Mouse (Mus musculus): Measurements from ENCODE around the gene Sox2. TPM values are rescaled to one million over a fixed set of nuclear protein-coding genes. Genes with fewer than 3 reads are reported as not detected.

Gene Sox2
- total RNA-seq, 4 experiments from 2014 or later: 38.6 to 47.2 (median 43.5) TPM

DNA sequence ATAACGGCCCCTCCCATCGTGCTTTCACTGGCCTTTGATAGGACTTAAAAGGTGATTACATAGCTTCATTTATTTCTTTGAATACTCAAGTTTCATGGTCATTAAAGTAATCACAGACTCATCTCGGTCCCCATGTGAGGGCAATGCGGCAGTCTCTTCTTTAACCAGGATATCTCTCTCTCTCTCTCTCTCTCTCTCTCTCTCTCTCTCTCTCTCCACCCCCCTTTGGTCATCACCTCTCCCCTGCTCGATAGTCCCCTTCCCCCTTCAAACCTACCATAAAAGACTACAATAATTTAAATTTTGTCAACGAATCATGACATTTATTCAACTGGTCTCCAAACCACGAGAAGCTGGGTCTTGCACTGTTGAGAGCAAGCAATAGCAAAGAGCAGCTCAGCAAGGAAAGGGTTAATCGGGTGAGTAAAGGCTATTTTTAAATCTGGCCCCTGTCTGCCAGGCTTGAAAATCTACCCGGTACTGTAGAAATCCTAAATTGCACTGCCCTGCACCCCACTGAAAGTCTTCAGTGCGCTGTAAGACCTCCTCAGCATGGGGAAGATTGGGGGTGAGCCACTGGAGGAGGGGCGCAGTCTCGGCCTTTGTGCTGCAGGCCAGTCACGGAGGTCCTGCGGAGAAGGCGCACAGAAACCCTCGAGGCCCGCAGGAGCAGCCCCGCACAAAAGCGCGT, 41.6 kb downstream of the Sox2 start:
- no peak for DNase-seq (ENCODE audit: low spot score in 2 of 2)

- no peak for DNase-seq (ENCODE audit: low spot score in 2 of 2)
Observed at GRCm38 (mm10) chr3:34692394-34692745, 42.2 kb downstream of the Sox2 start.

Small RNAs within 50 kb of the gene (microRNA-seq; reads per million reads assigned to microRNA genes)
- gene Mir1897: 0 reads per million in 2 experiments
